Mouse (Mus musculus) heart, embryonic 16.5 days (tissue): Measurements from ENCODE around the gene Lhfp. TPM values are rescaled to one million over a fixed set of nuclear protein-coding genes. Genes with fewer than 3 reads are reported as not detected.

Source experiments
- ATAC-seq: fragments of 200-750 bp; cut with Nextera tagmentation; replicated peaks from 2 replicates; pipeline ENCODE4 v1.8.0; 2017; ENCODE audit warnings: moderate number of reproducible peaks; ENCODE audit not compliant: insufficient read depth, low FRiP score; ENCODE audit errors: extremely low read depth
- H3K27ac ChIP-seq: fragments of 300-500 bp; sonication (generic); 2 replicates; pipeline ENCODE4 v1.5.1; 2014; ENCODE audit warnings: mild to moderate bottlenecking, low read length, control low read depth, moderate library complexity
- H3K27me3 ChIP-seq: fragments of 300-500 bp; sonication (generic); 2 replicates; pipeline ENCODE4 v1.6.1; 2014; ENCODE audit warnings: low read length, mixed read lengths; ENCODE audit not compliant: control insufficient read depth, insufficient read depth
- H3K36me3 ChIP-seq: fragments of 300-500 bp; sonication (generic); 2 replicates; pipeline ENCODE4 v1.6.1; 2014; ENCODE audit not compliant: control insufficient read depth, insufficient read depth
- H3K4me1 ChIP-seq: fragments of 300-500 bp; sonication (generic); 2 replicates; pipeline ENCODE4 v1.6.1; 2014; ENCODE audit warnings: low read length, mixed read lengths; ENCODE audit not compliant: control insufficient read depth, insufficient read depth
- H3K4me2 ChIP-seq: fragments of 300-500 bp; sonication (generic); 2 replicates; pipeline ENCODE4 v1.6.1; 2014; ENCODE audit warnings: low read depth, mild to moderate bottlenecking, control low read depth, low read length
- H3K4me3 ChIP-seq: fragments of 300-500 bp; sonication (generic); 2 replicates; pipeline ENCODE4 v1.5.1; 2014; ENCODE audit warnings: mild to moderate bottlenecking, control low read depth, low read length
- H3K9ac ChIP-seq: fragments of 300-500 bp; sonication (generic); 2 replicates; pipeline ENCODE4 v1.6.1; 2014; ENCODE audit warnings: low read length, control low read depth
- H3K9me3 ChIP-seq: fragments of 300-500 bp; sonication (generic); replicated peaks from 2 replicates; pipeline ENCODE4 v1.6.1; 2016; ENCODE audit warnings: low read length; ENCODE audit not compliant: control insufficient read depth
- WGBS: fragments of 180-500 bp; shearing (Covaris S2); extraction: QIAGEN DNeasy Blood & Tissue Kit; methylation state at CpG from one replicate; pipeline ENCODE4 v1.1.7; 2014; 5-methylcytosine and 5-hydroxymethylcytosine counted together
- polyA plus RNA-seq: library from polyadenylated mRNA; unstranded; fragments of >200 nt; fragmentation: Nextera tagmentation; extraction: Ambion mirVana; gene quantifications from 2 replicates; pipeline ENCODE4 v1.2.1, GENCODE M21; 2015

The Lhfp gene
- polyA plus RNA-seq, 1 experiment from 2014 or later: 104 TPM

- no peaks in the 10 kb centered on the region for H3K27me3 ChIP-seq
- ATAC-seq: no peak
- H3K4me2 ChIP-seq: no peak overlapping the region
- no peaks in the 10 kb centered on the region for H3K9me3 ChIP-seq
- no peaks in the 10 kb centered on the region for H3K36me3 ChIP-seq
- no peak overlapping the region for H3K27ac ChIP-seq
- no peak overlapping the region for H3K9ac ChIP-seq
- no peak overlapping the region for H3K4me3 ChIP-seq
- peaks cover 8% of the 10 kb centered on the region for H3K4me1 ChIP-seq
- WGBS: 80% methylated on average over 7 of the region's 7 CpGs
Measured at GRCm38 (mm10) chr3:53036941-53037340, 4.4 kb upstream of the Lhfp start.

GRCm38 (mm10) chr3:53038913-53039312 is 2.4 kb upstream of the Lhfp start:
- ATAC-seq: no peak
- WGBS: 67% methylated on average over 5 of the region's 5 CpGs
- peaks cover 3% of the 10 kb centered on the region; the same call in 1 of the 2 replicates for H3K36me3 ChIP-seq
- no peaks in the 10 kb centered on the region for H3K9me3 ChIP-seq
- no peak overlapping the region for H3K4me3 ChIP-seq
- H3K27me3 ChIP-seq: no peaks in the 10 kb centered on the region
- H3K27ac ChIP-seq: no peak overlapping the region
- H3K4me2 ChIP-seq: no peak overlapping the region
- H3K9ac ChIP-seq: no peak overlapping the region
- H3K4me1 ChIP-seq: peaks cover 16% of the 10 kb centered on the region

GRCm38 (mm10) chr3:53039746-53040145 is 1.6 kb upstream of the Lhfp start:
- H3K27me3 ChIP-seq: no peaks in the 10 kb centered on the region
- WGBS: 69% methylated on average over 8 of the region's 8 CpGs
- peaks cover 3% of the 10 kb centered on the region; the same call in 1 of the 2 replicates for H3K36me3 ChIP-seq
- peaks cover 17% of the 10 kb centered on the region for H3K4me1 ChIP-seq
- no peaks in the 10 kb centered on the region for H3K9me3 ChIP-seq
- H3K4me3 ChIP-seq: no peak overlapping the region
- no peak for ATAC-seq
- H3K27ac ChIP-seq: peak overlapping the region; percentile 96
- no peak overlapping the region for H3K9ac ChIP-seq
- no peak overlapping the region for H3K4me2 ChIP-seq

GRCm38 (mm10) chr3:53040593-53041410 is 526 bp upstream of the Lhfp start:
- Histone ChIP-seq H3K9ac (peak overlapping the region; percentile 87), H3K9me3 (no peaks in the 10 kb centered on the region), H3K36me3 (peaks cover 3% of the 10 kb centered on the region; the same call in 1 of the 2 replicates), H3K4me3 (peak overlapping the region; percentile 75), H3K4me2 (peak overlapping the region; percentile 85), H3K27ac (peak overlapping the region; percentile 96), H3K4me1 (peaks cover 22% of the 10 kb centered on the region), H3K27me3 (no peaks in the 10 kb centered on the region)
- no peak; the same call in 1 of the 2 replicates for ATAC-seq
- 2% methylated on average over 17 of the region's 17 CpGs for WGBS

- WGBS: 12% methylated on average over 9 of the region's 9 CpGs
- Histone ChIP-seq H3K4me1 (peaks cover 27% of the 10 kb centered on the region), H3K36me3 (peaks cover 3% of the 10 kb centered on the region; the same call in 1 of the 2 replicates), H3K27me3 (no peaks in the 10 kb centered on the region), H3K9ac (peak overlapping the region; percentile 87), H3K4me2 (peak overlapping the region; percentile 85), H3K9me3 (no peaks in the 10 kb centered on the region), H3K4me3 (peak overlapping the region; percentile 75), H3K27ac (peak overlapping the region; percentile 96)
- ATAC-seq: no peak
Measured at GRCm38 (mm10) chr3:53042240-53042567, 876 bp downstream of the Lhfp start.

GRCm38 (mm10) chr3:53043206-53043780 is 2.0 kb downstream of the Lhfp start:
- no peaks in the 10 kb centered on the region for H3K27me3 ChIP-seq
- peak overlapping the region; percentile 75 for H3K4me3 ChIP-seq
- H3K4me2 ChIP-seq: peak overlapping the region; percentile 85
- H3K4me1 ChIP-seq: peaks cover 27% of the 10 kb centered on the region
- H3K36me3 ChIP-seq: peaks cover 3% of the 10 kb centered on the region; the same call in 1 of the 2 replicates
- WGBS: 80% methylated on average over 13 of the region's 13 CpGs
- peak overlapping the region; percentile 87 for H3K9ac ChIP-seq
- H3K27ac ChIP-seq: peak overlapping the region; percentile 67
- H3K9me3 ChIP-seq: no peaks in the 10 kb centered on the region
- ATAC-seq: no peak

GRCm38 (mm10) chr3:53044238-53044637 is 2.9 kb downstream of the Lhfp start:
- no peak for ATAC-seq
- peak overlapping the region; percentile 71 for H3K9ac ChIP-seq
- H3K4me1 ChIP-seq: peaks cover 31% of the 10 kb centered on the region
- WGBS: 24% methylated on average over 7 of the region's 7 CpGs
- H3K4me2 ChIP-seq: peak overlapping the region; percentile 85
- peaks cover 3% of the 10 kb centered on the region; the same call in 1 of the 2 replicates for H3K36me3 ChIP-seq
- H3K9me3 ChIP-seq: no peaks in the 10 kb centered on the region
- H3K27me3 ChIP-seq: no peaks in the 10 kb centered on the region
- peak overlapping the region; percentile 75 for H3K4me3 ChIP-seq
- H3K27ac ChIP-seq: peak overlapping the region; percentile 87

GRCm38 (mm10) chr3:53044682-53045299 is 3.5 kb downstream of the Lhfp start:
- Histone ChIP-seq H3K9ac (peak overlapping the region; percentile 71), H3K4me3 (peak overlapping the region; percentile 75), H3K4me2 (peak overlapping the region; percentile 85), H3K9me3 (no peaks in the 10 kb centered on the region), H3K27me3 (no peaks in the 10 kb centered on the region), H3K4me1 (peaks cover 31% of the 10 kb centered on the region), H3K27ac (peak overlapping the region; percentile 87), H3K36me3 (peaks cover 3% of the 10 kb centered on the region; the same call in 1 of the 2 replicates)
- no peak for ATAC-seq
- WGBS: 24% methylated on average over 11 of the region's 11 CpGs

GRCm38 (mm10) chr3:53045697-53046096 is 4.4 kb downstream of the Lhfp start:
- no peak overlapping the region; the same call in 1 of the 2 replicates for H3K27ac ChIP-seq

More at GRCm38 (mm10) chr3:53045697-53046096, 4.4 kb downstream of the Lhfp start:
- Histone ChIP-seq H3K9ac (no peak overlapping the region), H3K4me1 (peaks cover 31% of the 10 kb centered on the region), H3K27me3 (no peaks in the 10 kb centered on the region), H3K9me3 (no peaks in the 10 kb centered on the region), H3K36me3 (peaks cover 3% of the 10 kb centered on the region; the same call in 1 of the 2 replicates), H3K4me2 (peak overlapping the region; percentile 48), H3K4me3 (no peak overlapping the region)
- WGBS: 88% methylated on average over 4 of the region's 4 CpGs
- no peak for ATAC-seq
